Mouse (Mus musculus) urinary bladder, postnatal 36 days (tissue): Measurements from ENCODE around the gene Elmo1.

Source experiments
- DNase-seq, 2 experiments: peaks; one replicate each; pipeline ENCODE4 v3.0.0; 2022; ENCODE audit warnings: low spot score in 2 of 2, mixed read lengths in 1 of 2

The Elmo1 gene

GRCm38 (mm10) chr13:20205746-20206145 is 115.3 kb downstream of the Elmo1 start:
- no peak for DNase-seq

- DNase-seq, result no peak
Measured at GRCm38 (mm10) chr13:20207126-20207525, 116.7 kb downstream of the Elmo1 start.

- no peak for DNase-seq
Measured at GRCm38 (mm10) chr13:20207950-20208642, 117.7 kb downstream of the Elmo1 start.

GRCm38 (mm10) chr13:20208867-20209266 is 118.5 kb downstream of the Elmo1 start:
- no peak for DNase-seq

- DNase-seq, result no peak
Measured at GRCm38 (mm10) chr13:20211780-20212179, 121.4 kb downstream of the Elmo1 start.

GRCm38 (mm10) chr13:20212665-20213064 is 122.3 kb downstream of the Elmo1 start:
- no peak for DNase-seq

GRCm38 (mm10) chr13:20213861-20214260 is 123.5 kb downstream of the Elmo1 start:
- no peak for DNase-seq

- peak in 1 of 2 experiments; percentile 8 for DNase-seq
Measured at GRCm38 (mm10) chr13:20217453-20218090, 127.2 kb downstream of the Elmo1 start.

GRCm38 (mm10) chr13:20218126-20218525 is 127.7 kb downstream of the Elmo1 start:
- no peak for DNase-seq

GRCm38 (mm10) chr13:20220414-20220813 is 130.0 kb downstream of the Elmo1 start:
- no peak for DNase-seq

- DNase-seq, result no peak
Measured at GRCm38 (mm10) chr13:20227923-20228705, 137.7 kb downstream of the Elmo1 start.

GRCm38 (mm10) chr13:20231837-20232728 is 141.7 kb downstream of the Elmo1 start:
- DNase-seq, result peak; percentile 41 to 71

GRCm38 (mm10) chr13:20233707-20234106 is 143.3 kb downstream of the Elmo1 start:
- DNase-seq, result no peak

- DNase-seq, result no peak
Measured at GRCm38 (mm10) chr13:20237615-20238014, 147.2 kb downstream of the Elmo1 start.

GRCm38 (mm10) chr13:20238146-20238545 is 147.8 kb downstream of the Elmo1 start:
- no peak for DNase-seq

- DNase-seq, result no peak
Measured at GRCm38 (mm10) chr13:20238743-20239142, 148.3 kb downstream of the Elmo1 start.

- no peak for DNase-seq
Measured at GRCm38 (mm10) chr13:20250069-20250668, 159.8 kb downstream of the Elmo1 start.

GRCm38 (mm10) chr13:20254911-20255310 is 164.5 kb downstream of the Elmo1 start:
- DNase-seq, result no peak

GRCm38 (mm10) chr13:20255380-20255779 is 165.0 kb downstream of the Elmo1 start:
- DNase-seq, result peak in 1 of 2 experiments; percentile 42

GRCm38 (mm10) chr13:20256613-20257012 is 166.2 kb downstream of the Elmo1 start:
- DNase-seq, result no peak
